Mouse (Mus musculus) right cerebral cortex, postnatal 14 days (tissue): ENCODE data around the gene Bcas3.

Experiments used
- DNase-seq: peaks from one replicate; pipeline ENCODE4 v3.0.0; 2022

Bcas3 gene

DNA sequence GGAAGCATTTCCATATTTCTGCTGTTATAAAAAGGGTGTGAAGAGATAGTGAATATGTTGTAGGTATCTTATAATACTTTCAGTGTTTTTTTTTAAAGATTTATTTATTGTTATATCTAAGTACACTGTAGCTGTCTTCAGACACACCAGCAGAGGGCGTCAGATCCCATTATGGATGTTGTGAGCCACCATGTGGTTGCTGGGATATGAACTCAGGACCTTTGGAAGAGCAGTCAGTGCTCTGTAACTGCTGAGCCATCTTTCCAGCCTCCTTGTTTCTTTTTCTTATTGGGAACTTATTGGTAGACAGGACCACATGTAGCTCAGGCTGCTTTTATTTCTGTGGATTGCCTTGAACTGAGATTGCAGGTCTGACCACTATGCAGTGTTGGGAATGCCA, 27.1 kb downstream of the Bcas3 start:
- DNase-seq: no peak

DNA sequence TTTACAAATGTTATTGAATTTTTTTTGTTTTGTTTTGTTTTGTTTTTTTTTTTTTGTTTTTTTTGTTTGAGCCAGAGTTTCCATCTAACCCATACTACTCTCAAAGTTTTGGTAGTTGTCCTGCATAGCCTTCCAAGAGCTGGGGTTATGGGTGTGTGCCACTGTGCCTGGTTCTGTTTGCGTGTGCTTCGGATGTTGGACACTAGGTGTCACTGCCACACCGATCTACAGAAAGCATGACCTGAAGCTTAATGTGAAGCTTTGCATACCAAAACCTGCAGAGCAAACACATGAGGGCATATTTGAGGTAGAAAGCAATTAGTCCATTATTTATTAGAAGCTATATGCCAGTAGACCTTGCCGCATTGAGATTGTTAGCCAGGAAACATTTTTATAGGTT, 29.1 kb downstream of the Bcas3 start:
- peak; percentile 37 for DNase-seq

DNA sequence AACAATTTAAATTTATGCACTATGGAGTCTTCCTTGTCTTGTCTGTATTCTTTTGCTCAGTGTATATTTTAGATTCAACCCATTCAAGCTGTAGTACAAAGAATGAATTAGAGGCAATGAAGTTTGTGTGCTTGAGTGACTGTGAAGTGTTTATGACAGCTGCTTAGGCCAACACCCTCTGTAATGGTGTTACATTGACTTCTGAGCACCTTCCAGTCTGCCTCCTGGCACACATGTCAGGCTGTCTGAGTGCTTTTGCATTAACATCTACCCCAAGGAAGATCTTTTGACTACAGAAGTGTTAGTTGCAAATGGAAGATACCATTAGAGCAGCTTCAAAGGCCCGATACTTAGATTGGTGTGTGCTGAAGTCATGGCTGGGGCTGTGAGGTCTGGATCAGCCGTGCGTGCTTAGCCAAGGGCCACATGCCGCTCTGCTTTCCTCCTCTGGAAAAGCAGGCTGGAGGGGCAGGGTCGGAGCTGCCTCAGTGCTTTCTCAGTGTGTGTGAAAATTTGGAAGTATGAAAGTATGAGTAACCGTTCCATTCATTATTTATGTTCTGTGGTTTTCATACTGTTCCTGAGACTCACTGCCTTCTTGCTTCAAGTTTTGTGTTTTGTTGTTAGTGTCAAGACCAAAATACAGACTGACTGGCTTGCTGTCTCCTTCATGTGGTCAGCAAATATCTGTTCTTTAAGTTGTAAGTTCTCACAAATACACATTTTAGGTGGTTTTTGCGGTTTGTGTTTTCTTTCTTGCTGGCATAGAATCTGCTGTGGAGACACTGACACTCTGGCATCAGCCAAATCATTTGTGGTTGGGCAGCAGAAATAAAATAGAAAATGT, 31.2 kb downstream of the Bcas3 start:
- no peak for DNase-seq

DNA sequence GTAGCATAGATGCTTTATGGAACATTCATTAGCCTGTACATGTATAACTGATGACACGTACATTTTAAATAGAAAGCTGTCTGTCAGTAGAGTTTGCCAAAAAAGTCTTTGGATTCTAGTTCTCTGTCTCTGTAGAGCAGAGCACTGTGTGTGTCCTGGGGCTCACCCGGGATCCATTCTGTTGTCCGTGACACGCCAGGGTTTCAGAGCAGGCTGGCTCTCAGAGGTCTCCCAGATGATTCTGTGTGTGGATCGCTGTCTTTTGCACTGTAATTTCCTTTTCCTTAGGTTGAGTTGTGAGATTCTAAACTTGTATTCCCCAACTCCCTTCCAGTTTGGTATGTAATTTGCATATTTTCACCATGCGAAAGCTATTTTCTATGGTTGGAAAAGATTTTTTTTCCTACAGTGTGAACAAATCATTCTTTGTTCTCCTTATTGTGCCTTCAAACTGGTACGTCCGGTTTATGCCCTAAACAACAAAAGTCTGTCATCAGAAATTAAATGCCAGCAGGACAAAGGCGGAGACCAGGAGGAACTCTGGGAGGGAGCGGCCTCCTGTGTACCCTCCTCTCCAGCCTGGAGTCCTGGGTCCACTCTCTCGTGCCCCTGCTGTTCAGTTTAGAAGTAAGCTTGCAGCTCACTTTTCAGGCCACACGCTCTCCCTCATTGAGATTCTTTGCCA, 39.4 kb downstream of the Bcas3 start:
- DNase-seq: no peak

DNA sequence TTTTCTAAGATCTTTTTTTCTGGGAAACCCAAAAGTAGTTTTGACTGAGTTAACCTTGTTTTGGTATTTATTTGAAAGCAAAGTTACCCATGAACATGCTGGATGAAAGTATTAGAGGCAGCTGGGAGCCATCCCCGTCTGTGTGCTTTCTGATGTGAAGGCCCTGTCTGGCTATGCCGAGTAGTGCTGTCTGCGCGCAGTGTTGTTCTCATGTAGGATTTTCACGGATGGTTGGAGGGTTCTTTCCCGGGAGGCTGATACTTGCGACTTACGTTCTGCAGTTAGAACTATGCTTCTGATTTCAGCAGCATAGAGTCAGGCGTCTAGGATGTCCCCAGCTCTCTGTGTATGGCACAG, 39.9 kb downstream of the Bcas3 start:
- no peak for DNase-seq

DNA sequence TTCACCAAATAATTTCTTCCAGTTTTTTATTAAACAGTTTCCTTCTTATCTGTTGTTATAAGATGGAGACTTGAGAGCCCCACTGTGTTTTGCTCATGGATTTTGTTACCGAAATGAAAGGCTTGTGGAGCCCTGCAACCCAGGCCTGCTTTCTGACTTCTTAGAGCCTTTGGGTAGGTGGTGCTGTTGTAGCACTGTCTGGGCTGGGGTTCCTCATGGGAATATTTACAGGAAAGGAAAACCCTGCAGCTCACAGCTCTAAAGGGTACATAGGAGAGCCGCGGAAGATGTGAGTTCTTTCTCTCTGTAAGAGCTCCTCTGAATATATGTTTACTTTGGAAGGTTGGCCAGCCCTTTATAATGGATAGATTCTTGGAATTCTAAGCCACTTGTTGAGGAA, 41.0 kb downstream of the Bcas3 start:
- DNase-seq: no peak

DNA sequence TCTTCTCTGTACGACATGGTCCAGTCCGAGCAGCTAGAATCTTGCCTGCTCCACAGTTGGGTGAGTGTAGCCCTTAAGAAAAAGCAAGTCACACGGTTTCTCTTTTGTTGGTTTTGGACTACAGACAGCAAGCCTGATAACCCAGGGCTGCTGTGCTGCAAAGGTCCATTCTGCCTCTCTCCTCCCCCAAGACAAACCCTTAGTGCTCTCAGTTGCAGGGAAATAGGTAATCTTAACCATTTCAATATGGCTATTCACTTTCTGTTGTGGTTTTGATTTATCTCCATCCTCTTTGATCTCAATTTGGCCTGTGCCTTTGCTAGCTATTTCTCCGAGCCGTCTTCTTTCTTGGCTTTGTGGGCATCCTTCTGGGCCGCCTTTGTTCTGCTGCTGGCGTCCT, 42.4 kb downstream of the Bcas3 start:
- DNase-seq: no peak

DNA sequence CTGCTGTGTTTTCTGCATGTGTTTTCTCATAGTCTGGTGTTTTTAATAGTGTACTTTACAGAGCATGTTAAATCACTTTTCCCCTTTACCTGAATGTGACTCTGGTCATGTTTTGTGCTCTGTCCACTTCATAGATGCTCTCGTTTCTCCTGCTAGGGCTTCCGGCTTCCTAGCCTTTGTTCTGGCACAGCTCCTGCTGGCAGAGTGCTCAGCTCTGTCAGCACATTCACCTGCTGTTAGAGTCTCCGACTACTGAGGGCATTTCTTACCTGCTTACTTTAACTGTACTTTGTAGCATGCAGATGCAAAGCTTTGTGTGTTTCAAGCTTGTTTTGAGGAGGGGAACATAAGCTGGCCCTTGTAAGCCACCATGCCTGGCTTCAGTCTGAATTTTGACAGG, 53.6 kb downstream of the Bcas3 start:
- DNase-seq: no peak

DNA sequence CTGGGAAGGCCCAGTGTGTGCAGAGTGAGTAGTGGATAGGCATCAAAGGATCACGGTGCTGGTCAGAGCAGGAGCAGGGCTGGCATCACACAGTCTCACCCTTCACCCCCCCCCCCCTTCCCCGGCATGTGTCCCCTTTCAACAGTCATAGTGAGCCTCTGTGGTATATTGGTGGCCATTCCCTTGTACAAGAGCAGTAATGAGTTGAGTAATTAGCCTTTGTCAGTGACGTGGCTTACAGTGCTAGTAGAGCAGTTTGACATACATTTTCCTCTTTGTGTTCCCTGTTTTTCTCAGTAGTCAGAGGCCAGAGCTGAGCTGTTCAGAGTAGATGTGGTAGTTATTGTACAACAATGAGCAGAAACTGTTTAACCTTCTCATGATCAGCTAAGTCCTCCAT, 54.7 kb downstream of the Bcas3 start:
- no peak for DNase-seq

DNA sequence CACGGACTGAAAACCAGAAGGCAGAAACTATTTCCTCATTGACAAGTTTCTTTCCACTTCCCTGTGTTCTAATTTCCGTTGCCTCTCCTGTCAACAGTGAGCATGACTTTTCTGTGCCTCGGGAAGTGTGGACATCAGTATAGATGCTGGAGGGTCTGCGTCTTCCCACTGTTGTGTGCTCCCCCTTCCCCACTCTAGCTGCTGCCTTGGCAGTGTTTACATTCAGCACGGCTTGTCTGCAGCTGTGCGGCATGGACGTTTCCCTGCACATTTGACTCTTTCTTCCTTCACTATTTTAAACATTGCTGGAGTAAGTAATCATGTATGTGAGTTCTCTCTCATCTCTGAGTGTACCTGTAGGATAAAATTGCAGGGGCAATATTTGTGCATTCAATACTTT, 59.4 kb downstream of the Bcas3 start:
- DNase-seq: no peak

DNA sequence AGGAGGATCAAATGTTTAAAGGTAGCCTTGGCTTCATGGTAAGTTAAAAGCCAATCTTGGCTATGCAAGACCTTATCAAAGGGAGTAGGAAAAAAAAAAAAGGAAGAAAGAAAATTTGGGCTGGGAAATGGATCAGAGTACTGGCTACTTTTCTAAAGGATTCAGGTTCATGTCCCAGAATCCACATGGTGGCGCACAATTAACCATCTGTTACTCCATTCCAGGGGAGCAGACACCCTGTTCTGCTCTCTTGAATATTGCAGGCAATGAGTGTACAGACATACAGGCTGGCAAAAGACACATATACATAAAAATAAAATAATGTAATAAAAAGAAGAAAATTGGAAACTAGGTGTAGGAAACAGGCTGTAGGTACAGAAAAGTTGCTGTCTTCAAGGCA, 61.5 kb downstream of the Bcas3 start:
- no peak for DNase-seq

DNA sequence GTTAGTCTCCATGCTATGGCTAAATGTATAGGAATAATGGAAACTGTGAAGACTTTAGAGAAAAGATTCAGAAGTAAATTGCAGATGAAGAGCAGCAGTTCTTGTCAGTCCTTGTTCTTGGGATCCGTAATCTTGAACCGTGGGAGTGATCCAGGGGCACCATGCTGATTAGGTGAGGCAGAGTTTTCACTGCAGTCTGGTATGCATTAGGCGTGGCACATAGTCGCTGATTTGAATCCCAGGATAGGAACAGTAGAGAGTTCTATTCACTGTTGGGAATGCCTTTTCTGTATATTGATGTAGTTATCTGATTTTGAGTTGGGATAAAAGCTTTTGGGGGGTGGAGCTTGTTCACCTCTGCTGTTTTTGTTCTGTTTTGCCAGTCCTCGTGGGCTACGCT, 74.4 kb downstream of the Bcas3 start:
- no peak for DNase-seq

DNA sequence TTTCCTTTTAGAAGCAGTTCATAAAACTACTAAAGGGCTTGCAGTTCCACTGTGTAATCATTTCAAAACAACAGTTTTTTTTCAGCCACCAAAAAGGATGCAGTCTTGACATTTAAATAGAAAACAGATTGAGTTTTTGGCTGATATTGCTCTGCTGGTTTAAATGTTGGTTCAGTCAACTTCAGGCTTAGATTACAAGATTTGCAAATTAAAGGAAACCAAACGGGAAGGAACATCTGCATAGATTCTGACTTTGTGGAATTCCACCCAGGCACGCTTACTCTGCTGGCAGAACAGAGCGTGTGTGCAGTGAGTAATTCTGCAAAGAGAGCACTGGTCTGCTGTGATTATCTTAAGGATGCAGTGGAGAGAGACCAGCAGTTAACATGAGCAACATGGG, 75.3 kb downstream of the Bcas3 start:
- DNase-seq: no peak

DNA sequence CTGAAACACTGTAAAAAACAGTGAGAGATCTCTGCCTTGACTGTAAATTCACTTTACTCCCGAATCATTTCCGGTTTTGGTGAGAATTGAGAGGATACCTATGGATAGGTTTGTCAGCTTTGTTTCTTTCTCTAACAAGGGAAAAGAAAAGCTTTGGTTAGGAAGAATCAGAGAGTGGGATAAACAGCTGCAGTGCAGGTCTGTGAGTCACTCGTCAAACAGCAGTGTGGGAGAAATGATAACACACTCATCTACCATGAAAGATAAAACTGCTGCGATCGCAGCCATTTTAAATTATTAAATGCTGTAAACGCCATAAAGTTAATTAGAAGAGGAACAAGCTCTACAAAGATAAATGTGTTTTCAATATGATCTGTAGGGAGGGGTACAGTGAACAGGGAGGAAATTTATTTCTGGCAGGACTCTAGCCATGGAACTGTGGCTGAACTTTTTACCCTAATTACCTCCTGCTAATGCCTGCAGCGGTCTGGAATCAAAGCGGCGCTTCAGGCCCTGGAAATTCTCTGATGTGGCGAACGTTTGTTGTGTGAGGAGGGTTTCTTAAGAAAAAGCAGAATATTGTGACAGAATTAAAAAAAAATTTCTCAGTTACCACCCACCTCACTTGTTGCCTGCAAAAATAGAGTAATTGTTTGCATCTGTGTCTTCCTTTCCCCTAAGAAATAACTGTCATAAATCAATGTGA, 77.9 kb downstream of the Bcas3 start:
- no peak for DNase-seq

DNA sequence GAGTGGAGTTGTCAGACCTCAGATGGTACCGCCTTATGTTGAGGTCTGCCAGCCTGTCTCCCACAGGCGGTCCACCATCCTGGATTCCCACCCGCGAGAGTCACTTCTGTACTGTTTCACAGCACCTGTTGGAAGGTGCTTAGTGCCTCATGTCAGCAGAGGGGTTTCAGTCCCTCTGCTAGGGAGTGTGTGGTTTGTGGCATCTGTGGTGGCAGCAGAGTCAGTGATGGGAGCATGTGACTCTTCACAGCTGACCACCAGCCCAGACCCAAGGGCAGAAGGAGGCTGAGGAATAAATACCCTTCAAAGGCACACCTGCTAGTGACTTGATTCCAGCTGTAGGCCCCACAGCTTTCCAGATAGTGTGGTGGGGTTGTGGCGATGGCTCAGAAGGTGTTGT, 94.4 kb downstream of the Bcas3 start:
- no peak for DNase-seq

DNA sequence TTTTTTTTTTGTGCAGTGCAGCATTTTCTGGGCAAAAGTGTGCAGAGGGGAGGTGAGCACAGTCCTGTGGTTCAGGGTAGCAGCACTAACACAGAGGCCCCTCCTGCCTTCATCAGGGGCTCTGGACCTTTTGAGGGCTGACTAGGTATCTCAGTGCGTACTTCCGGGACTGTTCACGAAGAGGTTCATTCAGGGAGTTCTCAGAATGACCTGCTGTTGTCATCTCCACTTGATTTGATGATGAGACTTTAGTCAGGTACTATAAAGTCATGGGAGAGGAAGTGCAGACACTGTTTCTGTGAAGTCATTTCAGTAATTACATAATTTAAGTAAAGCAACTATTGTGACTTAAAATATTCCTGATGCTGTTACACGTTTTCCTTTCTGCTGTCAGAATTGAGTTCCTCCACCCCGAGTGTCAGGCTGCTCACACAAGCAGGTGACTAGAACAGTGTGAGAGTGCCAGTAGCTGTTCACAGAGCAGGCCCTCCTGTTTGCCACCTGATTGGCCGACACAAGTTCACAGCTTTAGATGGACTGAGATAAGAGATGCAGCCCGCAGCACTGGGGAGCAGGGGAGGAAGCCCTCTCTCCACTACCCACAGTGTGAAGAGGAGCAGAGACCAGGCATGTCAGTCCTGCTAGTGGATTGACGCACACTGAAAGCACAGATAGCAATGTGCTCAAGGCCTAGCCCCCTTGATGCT, 100.8 kb downstream of the Bcas3 start:
- DNase-seq: no peak

DNA sequence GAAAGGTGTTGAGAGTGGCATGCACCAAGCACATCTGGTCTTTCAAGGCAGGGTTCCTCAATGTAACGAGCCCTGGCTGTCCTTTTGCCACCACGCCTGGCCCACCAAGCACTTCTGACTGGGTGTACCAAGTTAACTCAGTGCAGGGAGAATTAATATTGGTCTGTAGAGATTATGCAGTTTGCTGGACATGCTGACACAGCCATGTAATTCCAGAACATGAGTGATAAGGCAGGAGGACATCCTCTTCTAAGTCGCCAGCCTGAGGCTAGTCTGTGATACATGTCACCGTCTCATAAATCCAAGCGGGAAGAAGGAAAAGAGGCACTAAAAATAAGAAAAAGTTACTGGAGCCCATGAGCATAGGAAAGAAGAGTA, 101.3 kb downstream of the Bcas3 start:
- no peak for DNase-seq

DNA sequence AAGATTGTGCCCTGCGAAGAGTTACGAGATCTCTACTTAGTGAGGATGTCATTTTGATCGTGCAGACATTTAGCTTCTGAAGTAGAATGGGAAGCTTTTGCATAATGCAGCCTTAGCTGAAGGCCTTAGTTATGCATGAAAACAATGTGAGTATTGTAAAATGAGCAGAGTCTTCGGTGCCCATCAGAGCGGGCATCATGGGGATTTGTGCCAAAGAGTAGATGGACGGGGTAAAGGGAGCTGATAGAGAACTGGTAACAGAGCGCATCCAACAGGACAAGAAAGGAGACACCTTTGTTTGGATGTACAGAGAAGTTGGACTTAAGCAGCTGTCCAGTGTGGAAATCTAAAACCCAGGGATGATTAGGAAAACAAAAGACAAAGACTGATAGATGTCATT, 108.6 kb downstream of the Bcas3 start:
- no peak for DNase-seq

DNA sequence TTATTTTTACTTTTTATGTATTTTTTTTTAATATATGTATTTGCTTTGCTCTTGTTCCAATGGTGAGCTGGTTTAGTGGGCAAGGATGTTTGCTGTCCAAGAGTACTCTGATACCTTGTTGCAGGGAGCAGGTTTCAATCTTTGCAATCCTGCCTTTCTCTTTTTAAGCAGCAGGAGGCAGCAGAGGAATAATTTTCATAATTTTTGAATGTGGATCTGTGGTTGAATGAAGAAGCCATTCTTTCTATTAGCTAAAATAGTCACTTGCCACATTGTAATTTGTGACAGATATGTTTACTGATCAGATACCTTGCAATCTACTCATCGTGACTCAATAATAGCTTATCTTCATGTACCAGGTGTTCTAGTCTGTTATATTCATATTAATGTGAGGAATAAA, 116.6 kb downstream of the Bcas3 start:
- no peak for DNase-seq

DNA sequence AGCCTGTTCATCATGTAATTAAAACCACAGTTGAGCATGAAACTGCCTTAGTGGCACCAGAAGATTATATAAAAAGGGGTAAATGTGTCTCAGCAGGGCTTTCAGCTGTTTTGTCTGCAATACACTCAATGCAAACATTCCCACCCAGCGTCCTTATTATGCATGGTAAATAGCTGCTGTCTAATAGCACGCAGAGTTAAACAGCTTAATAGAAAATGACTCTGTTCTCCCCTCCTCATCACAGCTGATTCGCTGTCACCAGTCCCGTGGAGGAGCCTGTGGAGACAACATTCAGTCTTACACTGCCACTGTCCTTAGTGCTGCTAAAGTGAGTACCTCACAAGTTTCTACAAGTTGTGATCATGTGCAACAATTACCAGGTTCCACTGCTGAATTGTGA, 117.5 kb downstream of the Bcas3 start:
- DNase-seq: no peak

DNA sequence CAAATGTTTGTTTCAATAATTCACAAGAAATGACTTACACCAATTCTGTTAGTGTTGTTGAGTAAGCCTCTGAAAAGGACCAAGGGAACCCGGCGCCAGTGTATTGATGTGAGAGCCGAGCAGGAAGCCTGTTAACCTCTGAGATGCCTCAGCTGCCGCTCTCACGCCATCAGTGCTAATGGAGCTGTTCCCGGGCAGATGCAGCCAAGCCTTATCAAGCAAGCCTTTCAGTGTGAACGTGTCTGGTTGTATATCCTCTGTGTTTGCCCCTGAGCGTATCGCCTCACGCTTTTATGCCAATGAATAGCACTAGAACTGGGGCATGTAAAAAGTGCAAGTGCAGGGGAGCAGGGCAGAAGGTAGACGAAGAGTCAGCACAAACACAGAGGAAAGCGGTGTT, 121.4 kb downstream of the Bcas3 start:
- no peak for DNase-seq

DNA sequence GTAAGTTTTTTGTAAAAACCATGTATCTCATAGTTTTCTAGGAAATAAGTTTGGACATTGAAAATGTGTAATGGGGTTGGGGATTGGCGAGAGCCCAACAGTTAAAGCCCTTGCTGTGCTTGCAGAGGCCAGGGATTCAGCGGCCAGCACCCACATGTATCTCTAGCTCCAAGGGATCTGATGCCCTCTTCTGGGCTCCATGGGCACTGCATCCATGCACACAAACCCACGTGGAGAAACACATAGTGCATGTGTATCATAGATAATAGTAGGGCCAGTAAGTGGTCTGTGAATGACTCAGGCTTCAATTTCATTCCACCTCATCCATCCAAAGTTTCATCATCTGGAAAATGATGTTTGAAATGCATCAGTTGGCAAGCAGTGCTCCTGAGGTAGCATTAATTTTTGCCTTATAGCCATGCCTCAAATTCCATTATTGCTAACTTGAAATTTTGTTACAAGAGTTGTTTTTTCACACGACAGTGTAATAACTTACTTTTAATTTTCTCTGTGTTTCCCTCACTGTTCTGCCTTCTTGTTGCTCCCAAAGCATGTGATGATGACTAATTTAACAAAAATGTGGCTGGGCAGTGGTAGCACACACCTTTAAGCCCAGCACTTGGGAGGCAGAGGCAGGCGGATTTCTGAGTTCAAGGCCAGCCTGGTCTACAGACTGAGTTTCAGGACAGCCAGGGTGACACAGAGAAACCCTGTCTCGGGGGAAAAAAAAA, 129.9 kb downstream of the Bcas3 start:
- DNase-seq: no peak
